Mouse (Mus musculus) Patski (cell line): ENCODE measurements around the gene Gm20388. TPM values are rescaled to one million over a fixed set of nuclear protein-coding genes. Genes with fewer than 3 reads are reported as not detected.

Experiments used
- ATAC-seq: fragments of 100-300 bp; one replicate; pipeline ENCODE4 v1.8.0; 2021
- CTCF ChIA-PET: fragments of 350-600 bp; sonication (Branson Sonifier 250); formaldehyde crosslinking; loops from one replicate; lab custom pipeline; 2022; ENCODE audit warnings: inconsistent platforms; lab: Charles Lee
- POLR2A ChIA-PET: fragments of 350-600 bp; sonication (Branson Sonifier 250); formaldehyde crosslinking; loops from one replicate; lab custom pipeline; 2022; ENCODE audit warnings: antibody characterized with exemption, inconsistent platforms; lab: Charles Lee
- DNase-seq: peaks from one replicate; pipeline ENCODE4 v3.0.0-alpha.2; 2011; ENCODE audit warnings: low read depth, low spot score
- H3K27me3 ChIP-seq: fragments of 371-371 bp; one replicate; pipeline ENCODE4 v1.5.1; 2021
- CTCF ChIP-seq: fragments of 100-300 bp; IDR thresholded peaks from one replicate; pipeline ENCODE4 v1.5.1; 2021
- in situ Hi-C: fragments of 300-500 bp; cut with MboI; formaldehyde crosslinking; loops from 3 replicates; pipeline ENCODE4 v1.11.1; 2018; ENCODE audit warnings: low pct_unique_long_range_greater_than_20kb, mixed read lengths
- polyA plus RNA-seq: library from polyadenylated mRNA; unstranded; gene quantifications from one replicate; pipeline ENCODE4 v1.2.3, GENCODE M21; 2021

The Gm20388 gene
- polyA plus RNA-seq, 1 experiment from 2014 or later: 86.7 TPM

DNA sequence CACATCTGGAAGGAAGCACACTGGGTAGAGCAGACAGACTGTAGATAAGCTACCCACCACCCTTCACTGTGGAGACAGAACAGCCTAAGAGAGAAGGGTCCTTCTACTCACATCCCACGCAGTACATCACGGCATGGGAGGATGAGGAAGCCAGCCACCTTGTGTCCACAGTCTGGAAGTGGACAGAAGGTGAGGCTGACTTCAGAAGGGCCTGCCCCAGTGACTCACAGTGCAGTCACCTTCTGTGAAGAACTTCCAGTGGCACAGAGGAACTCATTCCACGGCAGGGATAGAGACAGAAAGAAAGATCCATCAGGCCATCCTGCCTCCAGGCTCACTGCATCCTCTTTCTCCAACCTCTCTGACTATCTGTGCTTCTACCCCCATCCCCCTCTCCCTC is 4429.1 kb downstream of the Gm20388 start:
- CTCF ChIA-PET: interaction anchor here (2.4 kb wide), 1 partner anchor 31 kb away, joined by 5 read pairs; no protein-coding TSS in a partner anchor
- POLR2A ChIA-PET: interaction anchor here (1.0 kb wide), 1 partner anchor 9 kb away, joined by 4 read pairs; no protein-coding TSS in a partner anchor
- no peak for TF ChIP-seq CTCF
- DNase-seq: no peak
- no peak for ATAC-seq
- in situ Hi-C loops: loop anchor here (5.0 kb wide), 1 partner anchor 57 kb away; no protein-coding TSS in a partner anchor
- no peaks in the 10 kb centered on the region for H3K27me3 ChIP-seq

DNA sequence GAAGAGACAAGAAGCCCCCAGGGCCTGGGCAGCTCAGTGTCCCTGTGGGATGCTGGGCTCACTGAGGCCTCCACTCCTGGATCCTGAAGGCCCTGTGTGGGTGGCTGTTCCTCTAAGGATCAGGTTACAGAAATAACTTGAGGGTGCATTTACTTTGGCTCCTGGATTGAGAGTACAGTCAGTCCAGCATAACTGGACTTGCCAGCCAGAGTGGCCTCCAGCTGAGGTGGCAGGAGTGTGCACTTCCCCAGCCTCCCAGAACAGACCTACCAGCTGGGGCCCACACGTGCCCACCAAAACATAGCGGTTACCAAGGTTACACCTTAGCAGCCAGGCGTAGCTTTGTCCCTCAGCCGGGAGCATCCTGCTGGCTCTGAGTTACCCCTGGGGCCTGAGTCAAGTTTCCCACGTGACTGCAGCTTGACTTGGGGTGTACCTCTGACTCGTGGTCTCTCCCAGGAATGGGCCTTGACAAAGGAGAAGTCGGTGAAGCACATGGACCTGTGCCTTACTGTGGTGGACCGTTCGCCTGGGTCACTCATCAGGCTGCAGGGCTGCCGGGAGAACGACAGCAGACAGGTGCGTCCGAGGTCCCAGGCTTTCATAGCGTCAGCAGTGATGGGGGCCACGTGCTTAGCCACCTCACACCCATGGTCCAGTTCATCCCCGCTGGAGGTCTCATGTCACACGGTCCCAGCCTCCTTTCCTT is 4429.9 kb downstream of the Gm20388 start:
- in situ Hi-C loops: loop anchor here (5.0 kb wide), 1 partner anchor 58 kb away; no protein-coding TSS in a partner anchor
- CTCF ChIA-PET: interaction anchor here (1.2 to 2.4 kb wide), 4 partner anchors 9 to 273 kb away, joined by 3 to 5 read pairs (median 4); no protein-coding TSS in a partner anchor
- DNase-seq (peak; percentile 81), ATAC-seq (peak; percentile 78)
- H3K27me3 ChIP-seq: no peaks in the 10 kb centered on the region
- POLR2A ChIA-PET: interaction anchor here (1.0 kb wide), 1 partner anchor 9 kb away, joined by 4 read pairs; no protein-coding TSS in a partner anchor
- no peak for TF ChIP-seq CTCF

DNA sequence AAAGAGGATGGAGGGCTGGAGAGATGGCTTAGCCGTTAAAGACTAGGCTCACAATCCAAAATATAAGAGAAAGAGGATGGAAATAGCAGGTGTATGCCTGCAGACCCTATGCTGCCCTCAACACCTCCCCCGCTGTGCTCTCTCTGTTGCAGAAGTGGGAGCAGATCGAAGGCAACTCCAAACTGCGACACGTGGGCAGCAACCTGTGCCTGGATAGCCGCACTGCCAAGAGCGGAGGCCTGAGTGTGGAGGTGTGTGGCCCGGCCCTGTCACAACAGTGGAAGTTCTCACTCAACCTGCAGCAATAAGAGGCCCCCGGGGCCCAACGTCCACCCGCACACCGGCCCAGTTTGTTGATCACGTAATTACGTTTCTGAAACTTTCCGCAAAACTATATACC is 4432.5 kb downstream of the Gm20388 start:
- ATAC-seq: no peak
- TF ChIP-seq CTCF: no peak
- ChIA-PET POLR2A (no interaction called here), CTCF (no interaction called here)
- DNase-seq: no peak
- H3K27me3 ChIP-seq: no peaks in the 10 kb centered on the region
- in situ Hi-C loops: loop anchor here (5.0 kb wide), 1 partner anchor 61 kb away; no protein-coding TSS in a partner anchor

DNA sequence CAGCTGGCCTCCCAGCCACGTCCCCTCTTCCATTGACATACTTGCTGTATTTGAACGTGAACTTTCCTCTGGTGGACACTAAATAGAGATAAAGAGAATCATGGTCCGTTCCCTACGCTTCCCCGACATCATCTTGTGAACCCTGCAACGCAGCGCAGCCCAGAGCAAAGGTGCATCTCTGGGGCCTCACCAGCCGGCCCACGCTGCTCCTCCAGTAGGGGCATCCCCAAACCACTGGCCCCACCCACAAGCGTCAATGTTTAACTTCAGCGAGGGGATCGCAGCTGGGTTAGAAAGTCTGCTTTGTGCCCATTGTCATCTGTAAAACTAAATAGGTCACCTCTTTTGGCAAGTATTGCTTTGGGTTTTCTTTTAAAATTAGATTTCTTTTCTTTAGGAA is 4433.4 kb downstream of the Gm20388 start:
- in situ Hi-C loops: loop anchor here (5.0 kb wide), 1 partner anchor 62 kb away; no protein-coding TSS in a partner anchor
- TF ChIP-seq CTCF: no peak
- CTCF ChIA-PET: interaction anchor here (6.9 kb wide), 1 partner anchor 292 kb away, joined by 62 read pairs; no protein-coding TSS in a partner anchor
- no peak for DNase-seq
- H3K27me3 ChIP-seq: no peaks in the 10 kb centered on the region
- POLR2A ChIA-PET: interaction anchor here (1.4 kb wide), 1 partner anchor 276 kb away, joined by 3 read pairs; no protein-coding TSS in a partner anchor
- ATAC-seq: no peak

DNA sequence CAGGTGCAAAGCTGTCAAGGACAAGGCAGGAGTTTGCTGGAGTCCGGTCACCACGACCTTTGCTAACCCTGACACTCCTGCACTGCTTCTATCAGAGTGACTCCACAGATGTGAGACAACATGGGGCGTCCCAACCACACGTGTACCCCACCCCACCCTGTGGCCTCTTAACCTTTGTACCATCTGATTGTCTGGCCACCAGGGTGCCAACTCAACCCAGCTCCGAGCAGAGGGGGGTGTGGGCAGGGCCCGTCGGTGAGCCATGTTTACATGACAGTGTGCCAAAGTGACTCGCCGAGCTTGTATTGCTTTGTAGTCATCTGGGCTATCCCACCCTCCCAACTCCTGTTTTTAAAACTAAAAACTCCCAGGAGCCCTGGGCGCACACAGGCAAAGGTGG is 4434.5 kb downstream of the Gm20388 start:
- H3K27me3 ChIP-seq: no peaks in the 10 kb centered on the region

DNA sequence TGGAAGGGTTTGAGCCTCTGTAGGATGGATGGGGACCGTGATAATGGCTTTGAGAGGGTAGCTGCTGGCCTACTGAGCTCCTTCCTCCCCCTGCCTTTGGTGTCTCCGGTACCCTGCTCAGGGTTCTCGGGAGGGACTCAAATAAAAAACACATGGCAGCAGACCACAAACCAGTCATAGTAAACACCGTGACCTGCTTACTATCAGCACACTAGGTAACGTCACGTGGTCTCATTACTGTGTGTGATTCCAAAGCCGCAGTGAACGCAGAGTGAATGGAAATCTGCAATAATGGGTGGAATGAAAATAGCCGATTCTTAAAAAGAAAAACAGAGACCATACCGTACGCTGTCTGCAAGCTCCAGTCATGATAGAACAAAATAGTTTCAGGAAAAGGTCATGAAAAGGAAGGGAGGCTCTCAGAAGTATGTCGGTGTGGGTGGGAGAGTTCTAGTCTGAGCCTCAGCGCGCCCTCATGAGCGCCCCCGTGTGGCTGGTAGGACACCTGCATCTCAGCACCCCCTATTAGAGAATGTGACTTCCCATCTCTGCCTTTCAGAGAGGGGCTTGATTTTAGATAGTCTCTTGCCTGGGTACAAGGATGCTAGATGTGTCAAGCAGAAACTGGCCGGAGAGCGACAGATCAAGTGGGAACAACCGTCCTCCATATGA is 4436.3 kb downstream of the Gm20388 start:
- DNase-seq: no peak
- H3K27me3 ChIP-seq: no peaks in the 10 kb centered on the region
- TF ChIP-seq CTCF: no peak
- ChIA-PET CTCF (interaction anchor here (0.6 to 6.9 kb wide), 14 partner anchors 15 to 295 kb away, joined by 3 to 62 read pairs (median 3); no protein-coding TSS in a partner anchor), POLR2A (interaction anchor here (0.9 to 1.1 kb wide), 2 partner anchors 110 to 240 kb away, joined by 3 read pairs; no protein-coding TSS in a partner anchor)
- in situ Hi-C loops: loop anchor here (5.0 kb wide), 1 partner anchor 295 kb away; no protein-coding TSS in a partner anchor
- peak; percentile 28 for ATAC-seq

More for the DNA sequence above, 4434.5 kb downstream of the Gm20388 start:
- DNase-seq (no peak), ATAC-seq (no peak)
- in situ Hi-C loops: loop anchor here (5.0 kb wide), 1 partner anchor 293 kb away; no protein-coding TSS in a partner anchor
- CTCF ChIA-PET: interaction anchor here (6.9 kb wide), 1 partner anchor 293 kb away, joined by 62 read pairs; no protein-coding TSS in a partner anchor
- POLR2A ChIA-PET: interaction anchor here (0.9 to 1.4 kb wide), 2 partner anchors 277 to 291 kb away, joined by 3 read pairs; no protein-coding TSS in a partner anchor
- TF ChIP-seq CTCF: no peak

DNA sequence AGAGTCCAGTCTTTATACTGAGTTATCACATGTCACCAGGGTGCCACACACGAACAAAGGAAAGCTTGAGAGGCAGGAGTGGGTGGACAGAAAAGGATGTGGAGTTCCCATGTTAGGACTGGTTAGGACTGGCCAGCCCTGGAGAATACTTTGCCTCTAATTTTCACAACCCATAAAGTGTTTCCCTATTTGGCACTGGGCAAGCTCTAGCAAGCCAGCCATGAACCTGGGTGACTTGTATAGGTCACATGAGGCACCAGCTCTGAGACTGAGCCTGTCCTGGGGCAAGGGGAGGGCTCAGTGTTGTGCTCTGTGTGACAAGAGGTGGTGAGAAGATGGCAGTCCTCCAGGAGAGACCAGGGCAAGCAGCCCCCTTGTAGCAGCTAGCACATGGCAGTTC is 4437.4 kb downstream of the Gm20388 start:
- ATAC-seq (no peak), DNase-seq (no peak)
- CTCF ChIA-PET: interaction anchor here (0.8 to 6.9 kb wide), 7 partner anchors 17 to 296 kb away, joined by 3 to 62 read pairs (median 4); no protein-coding TSS in a partner anchor
- in situ Hi-C loops: loop anchor here (5.0 kb wide), 1 partner anchor 296 kb away; no protein-coding TSS in a partner anchor
- no peak for TF ChIP-seq CTCF
- POLR2A ChIA-PET: interaction anchor here (1.1 kb wide), 1 partner anchor 111 kb away, joined by 3 read pairs; no protein-coding TSS in a partner anchor
- no peaks in the 10 kb centered on the region for H3K27me3 ChIP-seq

DNA sequence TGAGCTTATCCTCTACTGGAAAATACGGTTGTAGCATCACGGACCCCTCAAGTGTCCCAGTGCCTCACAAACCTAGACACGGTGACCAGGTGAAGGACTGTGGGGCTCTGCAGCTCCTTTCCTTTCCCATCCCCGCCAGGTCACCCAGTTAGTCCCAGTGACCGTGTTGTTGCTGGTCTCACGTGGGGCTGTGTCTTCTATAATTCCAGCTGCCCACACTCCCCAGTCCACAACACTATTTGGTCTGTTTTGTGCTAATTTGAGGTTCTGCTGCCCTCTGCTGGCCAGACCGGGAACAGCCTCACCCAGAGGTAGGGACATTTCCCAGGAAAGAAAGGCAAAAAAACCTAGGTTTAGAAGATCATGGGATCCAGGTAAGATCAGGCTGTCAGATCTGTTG is 4439.0 kb downstream of the Gm20388 start:
- ChIA-PET CTCF (interaction anchor here (0.6 to 6.9 kb wide), 10 partner anchors 9 to 425 kb away, joined by 3 to 62 read pairs (median 3); no protein-coding TSS in a partner anchor), POLR2A (no interaction called here)
- no peaks in the 10 kb centered on the region for H3K27me3 ChIP-seq
- in situ Hi-C loops: loop anchor here (5.0 to 25.0 kb wide), 2 partner anchors 297 to 537 kb away; partner anchors contain the start of gene Rab4a
- no peak for ATAC-seq
- no peak for TF ChIP-seq CTCF
- no peak for DNase-seq

DNA sequence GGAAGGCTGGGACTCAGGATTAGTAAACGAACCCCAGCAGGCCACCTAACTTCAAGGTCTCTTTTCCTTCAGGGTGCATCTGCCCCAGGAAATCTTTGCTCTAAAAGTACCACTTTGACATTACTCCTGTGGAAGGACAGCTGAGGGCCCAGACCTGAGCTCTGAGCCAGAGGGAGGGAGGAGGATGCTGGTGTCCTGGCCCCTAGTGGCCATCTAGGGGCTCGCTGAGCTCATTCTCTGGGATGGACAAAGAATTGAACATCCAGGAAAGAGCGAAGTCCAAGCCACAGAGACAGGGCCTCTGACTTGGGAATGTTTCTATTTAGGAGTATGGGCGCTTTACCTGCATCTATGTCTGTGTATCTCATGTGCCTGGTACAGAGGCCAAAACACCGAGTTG is 4441.0 kb downstream of the Gm20388 start:
- no peak for ATAC-seq
- no peak for TF ChIP-seq CTCF
- no peak for DNase-seq
- in situ Hi-C loops: loop anchor here (25.0 kb wide), 1 partner anchor 539 kb away; the partner anchor contains the start of gene Rab4a
- ChIA-PET POLR2A (no interaction called here), CTCF (interaction anchor here (0.8 to 1.0 kb wide), 2 partner anchors 20 to 284 kb away, joined by 3 read pairs; no protein-coding TSS in a partner anchor)
- no peaks in the 10 kb centered on the region for H3K27me3 ChIP-seq
